Mouse (Mus musculus) cortical plate, adult 2 months (tissue): Measurements from ENCODE around the gene Zbtb14. TPM values are rescaled to one million over a fixed set of nuclear protein-coding genes. Genes with fewer than 3 reads are reported as not detected.

Experiments
- H3K27ac ChIP-seq: fragments of 200-500 bp; 2 replicates; pipeline ENCODE4 v1.5.1; 2012; ENCODE audit warnings: low read length, control low read depth, inconsistent platforms; ENCODE audit not compliant: insufficient read depth
- H3K4me1 ChIP-seq: fragments of 200-500 bp; 2 replicates; pipeline ENCODE4 v1.6.1; 2011; ENCODE audit warnings: low read length; ENCODE audit not compliant: control insufficient read depth, insufficient read depth
- H3K4me3 ChIP-seq: fragments of 200-500 bp; 2 replicates; pipeline ENCODE4 v1.5.1; 2011; ENCODE audit warnings: mild to moderate bottlenecking, low read length, control low read depth; ENCODE audit not compliant: insufficient read depth
- CTCF ChIP-seq: fragments of 200-500 bp; IDR thresholded peaks from 2 replicates; pipeline ENCODE4 v1.5.1; 2011; ENCODE audit warnings: mild to moderate bottlenecking, control low read depth, low read length; ENCODE audit not compliant: insufficient read depth; ENCODE audit errors: extremely low read depth
- POLR2A ChIP-seq: fragments of 200-500 bp; IDR thresholded peaks from 2 replicates; pipeline ENCODE4 v1.6.1; 2011; ENCODE audit warnings: mild to moderate bottlenecking, low read length, control low read depth; ENCODE audit not compliant: insufficient read depth; ENCODE audit errors: extremely low read depth
- polyA plus RNA-seq: library from polyadenylated mRNA; depleted of rRNA; stranded (reverse); fragments of >200 nt; gene quantifications from 2 replicates; pipeline ENCODE4 v1.2.3, GENCODE M21; 2012

Gene Zbtb14
- polyA plus RNA-seq, 1 experiment = 16.4 TPM

DNA sequence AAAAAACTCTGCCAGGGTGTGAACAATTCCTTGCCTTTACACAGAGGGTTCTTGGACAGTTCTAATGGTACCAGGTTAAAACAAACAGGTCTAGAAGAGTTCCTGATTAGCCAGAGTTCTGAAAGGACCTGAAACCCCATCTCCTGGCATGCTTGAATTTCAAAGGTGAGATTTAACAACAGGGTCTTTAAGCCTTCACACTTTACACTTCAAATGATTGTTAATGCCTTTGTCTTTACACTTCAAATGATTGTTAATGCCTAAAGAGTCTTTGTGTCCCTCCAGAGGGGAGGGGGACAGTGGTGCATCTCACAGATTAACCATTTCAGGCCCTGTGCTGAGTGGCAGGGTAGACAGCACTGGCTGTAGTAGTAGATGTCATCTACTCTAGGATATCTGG is 15.2 kb downstream of the Zbtb14 start:
- TF ChIP-seq POLR2A (no peak), CTCF (no peak)
- Histone ChIP-seq H3K27ac (no peak overlapping the region), H3K4me3 (no peak overlapping the region), H3K4me1 (no peaks in the 10 kb centered on the region)

DNA sequence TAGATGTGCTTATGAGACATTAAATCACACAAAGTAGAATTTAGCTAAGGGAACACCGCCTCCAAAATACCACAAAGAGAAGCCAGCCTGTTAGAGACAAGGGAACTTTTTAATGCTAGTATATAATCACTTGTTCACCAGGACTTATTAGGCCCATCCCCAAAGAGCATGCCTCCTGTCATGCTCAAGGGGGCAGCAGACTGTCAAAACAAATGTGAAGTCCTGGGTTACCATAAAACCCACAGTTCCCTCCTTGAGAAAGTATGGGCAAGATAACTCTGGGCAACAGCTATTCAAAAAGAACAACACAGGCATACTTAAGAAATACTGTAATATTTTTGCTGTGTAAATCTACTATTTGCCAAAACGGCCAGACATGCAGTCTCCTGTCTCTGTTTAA is 18.3 kb downstream of the Zbtb14 start:
- H3K4me3 ChIP-seq = no peak overlapping the region
- no peak for TF ChIP-seq CTCF
- TF ChIP-seq POLR2A = no peak

DNA sequence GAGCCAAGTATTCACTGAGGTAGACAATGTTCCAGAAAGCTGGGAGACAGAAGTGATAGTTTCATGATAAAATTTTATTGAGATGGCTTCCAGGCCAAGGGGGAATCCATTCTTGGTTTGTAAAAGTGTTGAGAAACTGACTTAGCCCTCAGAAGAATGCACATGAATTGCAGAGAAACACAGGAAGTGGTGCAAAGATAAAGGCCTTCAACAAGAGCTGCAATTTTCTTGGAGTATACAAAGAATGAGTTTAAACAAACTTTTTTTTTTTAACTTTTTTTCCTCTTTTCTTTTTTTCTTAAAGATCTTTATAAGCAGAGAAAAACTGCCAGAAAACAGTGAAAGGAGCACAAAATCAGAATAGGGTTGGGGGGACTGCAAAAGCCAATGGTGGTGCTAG is 33.3 kb downstream of the Zbtb14 start:
- H3K4me3 ChIP-seq = no peak overlapping the region; the same call in 1 of the 2 replicates
- no peak overlapping the region for H3K27ac ChIP-seq
- no peaks in the 10 kb centered on the region; the same call in 1 of the 2 replicates for H3K4me1 ChIP-seq
- TF ChIP-seq POLR2A = no peak
- no peak for TF ChIP-seq CTCF

More for the DNA sequence above, 18.3 kb downstream of the Zbtb14 start:
- no peak overlapping the region for H3K27ac ChIP-seq
- no peaks in the 10 kb centered on the region for H3K4me1 ChIP-seq

DNA sequence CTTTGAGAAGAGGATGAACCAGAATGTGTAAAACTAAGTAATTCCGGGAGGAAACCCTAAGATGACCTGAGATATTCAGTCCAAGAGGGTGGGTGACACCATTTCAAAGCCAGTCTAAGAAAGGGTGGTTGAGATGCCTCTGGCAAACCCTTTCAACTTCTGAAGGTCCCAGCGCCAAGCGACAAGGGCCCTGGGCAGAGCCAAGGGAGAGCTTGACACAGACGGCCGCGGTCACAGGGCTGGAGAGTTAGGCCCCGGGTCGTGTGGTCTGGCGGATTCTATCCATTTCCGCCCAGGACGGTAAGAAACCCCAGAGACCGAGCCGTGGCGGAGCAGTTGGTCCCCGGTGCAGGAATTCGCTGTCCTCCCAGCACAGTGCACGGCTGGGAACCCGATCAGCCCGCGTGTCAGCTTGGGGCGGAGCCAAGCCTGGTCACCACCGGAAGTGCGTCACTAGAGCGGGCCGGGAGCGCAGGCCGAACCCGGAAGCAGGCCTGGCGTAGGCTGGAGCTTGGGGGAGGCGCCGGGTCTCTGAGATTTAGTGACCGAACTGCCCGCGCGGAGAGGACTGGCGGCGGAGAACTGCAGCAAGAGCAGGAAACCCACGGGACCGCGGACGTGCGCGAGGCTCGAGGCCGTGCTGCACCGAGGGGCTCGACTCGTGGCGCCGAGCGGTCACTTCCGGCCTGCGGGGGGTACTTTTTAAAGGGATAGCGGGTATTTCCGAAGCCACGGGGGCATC is 34.2 kb downstream of the Zbtb14 start:
- H3K27ac ChIP-seq = peak overlapping the region; percentile 99
- TF ChIP-seq POLR2A (peak; percentile 82), CTCF (no peak)
- no peaks in the 10 kb centered on the region; the same call in 1 of the 2 replicates for H3K4me1 ChIP-seq
- peak overlapping the region; percentile 84 for H3K4me3 ChIP-seq

DNA sequence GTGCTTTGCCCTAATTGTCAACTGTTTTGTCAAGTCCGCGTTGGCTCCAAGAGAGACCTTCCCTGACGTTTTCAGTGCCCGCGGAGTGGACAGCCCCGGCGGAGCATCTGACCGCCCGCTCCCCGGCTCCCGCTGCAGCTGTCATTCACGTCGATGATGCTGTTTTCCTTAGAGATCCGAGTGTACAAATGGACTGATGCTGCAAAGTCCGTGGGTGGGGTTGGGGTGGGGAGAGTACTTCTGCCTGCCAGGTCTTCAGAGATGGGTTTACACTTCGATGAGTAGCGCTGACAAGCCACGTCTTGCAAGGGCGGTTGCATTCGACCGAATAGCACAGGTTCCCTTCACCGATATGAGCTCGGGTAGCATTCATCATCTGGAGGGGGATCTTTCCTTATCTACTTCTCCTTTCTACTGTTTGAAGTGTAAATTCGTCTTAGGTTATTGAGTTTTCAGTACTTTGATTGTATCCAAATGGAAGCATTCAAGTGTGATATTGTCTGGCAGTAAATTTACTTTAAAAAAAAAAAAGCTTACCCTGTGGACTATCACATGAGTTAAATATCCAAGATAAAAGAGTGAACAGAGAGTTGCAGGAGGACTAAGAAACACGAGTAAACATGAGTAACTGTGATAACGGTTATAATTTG is 35.0 kb downstream of the Zbtb14 start:
- Histone ChIP-seq H3K4me3 (peak overlapping the region; percentile 84), H3K27ac (peak overlapping the region; percentile 99), H3K4me1 (no peaks in the 10 kb centered on the region; the same call in 1 of the 2 replicates)
- TF ChIP-seq CTCF (no peak), POLR2A (no peak)

DNA sequence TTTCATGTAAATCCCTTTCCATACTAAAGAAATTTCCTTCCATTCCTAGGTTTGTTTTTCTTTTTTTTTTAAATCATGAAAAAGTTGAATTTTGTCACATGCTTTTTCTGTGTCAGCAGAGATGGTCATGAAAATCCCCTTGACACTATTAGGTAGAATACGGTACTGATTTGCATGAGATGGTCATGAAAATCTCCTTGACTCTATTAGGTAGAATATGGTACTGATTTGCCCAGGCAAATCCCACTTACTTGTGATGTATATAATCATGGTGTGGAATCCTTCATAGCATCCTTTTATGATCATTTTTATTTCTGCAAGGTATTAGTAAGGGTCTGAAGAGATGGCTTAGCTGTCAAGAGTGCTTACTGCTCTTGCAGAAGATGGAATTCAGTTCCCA is 38.7 kb downstream of the Zbtb14 start:
- no peak overlapping the region for H3K27ac ChIP-seq
- no peak overlapping the region for H3K4me3 ChIP-seq
- H3K4me1 ChIP-seq = no peaks in the 10 kb centered on the region
- no peak for TF ChIP-seq CTCF
- no peak for TF ChIP-seq POLR2A

DNA sequence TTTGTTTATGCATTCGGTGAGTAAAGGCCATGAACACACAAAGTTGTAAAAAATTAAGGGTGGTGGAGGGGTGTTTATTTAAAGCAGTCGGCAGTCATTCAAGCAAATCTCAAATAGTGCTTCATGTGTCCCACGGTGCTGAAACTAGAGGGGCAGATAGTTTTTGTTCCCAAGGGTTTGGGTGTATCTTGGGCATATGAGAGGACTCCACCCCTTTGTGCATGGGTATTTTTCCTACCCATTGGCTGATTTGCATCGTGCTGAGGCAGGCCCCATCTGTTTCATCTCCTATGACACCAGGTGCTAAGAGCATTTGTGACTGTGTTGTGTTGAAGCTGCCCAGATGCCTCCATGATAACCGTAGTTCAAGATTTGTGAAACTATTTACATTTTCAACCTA is 55.0 kb downstream of the Zbtb14 start:
- Histone ChIP-seq H3K4me1 (no peaks in the 10 kb centered on the region), H3K4me3 (no peak overlapping the region; the same call in 1 of the 2 replicates)

DNA sequence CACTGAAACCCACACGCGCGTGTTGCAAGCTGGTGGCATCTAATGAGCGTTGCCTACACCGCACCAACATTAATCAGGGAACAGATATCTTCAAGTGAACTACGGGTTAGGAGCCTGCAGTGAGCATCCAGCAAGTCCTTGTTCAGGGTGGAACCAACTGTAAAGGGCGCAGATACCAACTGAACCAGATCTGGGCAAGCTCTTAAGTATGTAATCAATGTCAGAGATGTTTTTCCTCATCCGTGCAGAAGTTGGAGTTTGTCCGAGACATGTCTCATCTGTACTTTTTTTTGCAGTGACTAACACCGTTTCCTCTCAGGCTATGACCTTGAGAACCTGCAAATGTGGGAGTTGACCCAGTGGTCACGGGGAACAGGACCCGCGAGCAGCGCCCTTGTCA is 55.6 kb downstream of the Zbtb14 start:
- TF ChIP-seq POLR2A = no peak
- TF ChIP-seq CTCF = no peak
- no peak overlapping the region for H3K27ac ChIP-seq
- peak overlapping the region; percentile 28 for H3K4me3 ChIP-seq
- no peaks in the 10 kb centered on the region for H3K4me1 ChIP-seq

More for the DNA sequence above, 55.0 kb downstream of the Zbtb14 start:
- TF ChIP-seq POLR2A = no peak
- TF ChIP-seq CTCF = no peak
- no peak overlapping the region for H3K27ac ChIP-seq

DNA sequence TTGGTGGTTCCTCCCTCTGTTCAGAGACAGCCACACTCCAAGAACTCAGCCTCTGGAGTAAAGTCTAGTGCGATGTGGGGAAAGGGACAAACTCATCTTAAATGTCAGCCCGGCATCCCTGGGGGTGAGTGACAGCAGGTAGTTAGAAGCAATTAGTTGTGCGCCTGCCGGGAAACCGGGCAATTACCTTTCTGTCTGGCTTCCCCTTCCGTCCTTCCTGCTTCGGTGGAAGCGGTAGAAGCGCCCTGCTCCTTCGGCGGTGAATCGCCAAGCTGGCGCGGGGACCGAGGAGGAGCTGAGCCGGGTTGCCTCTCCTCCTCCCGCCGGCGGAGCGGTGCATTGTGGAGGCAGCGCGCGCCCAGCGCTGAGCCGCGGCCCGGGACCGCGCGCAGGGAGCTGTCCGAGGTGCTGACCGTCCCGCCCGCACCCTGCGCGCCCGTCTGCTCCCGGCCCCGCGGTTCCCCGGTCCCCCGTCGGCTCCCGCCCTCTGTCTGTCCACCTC is 56.2 kb downstream of the Zbtb14 start, which contains the start of gene Akain1:
TSS of gene Akain1 (plus strand) at position 337 of the 502 bp plus-strand sequence.
- H3K27ac ChIP-seq = 0 out of 2 replicates have a peak within 1 kb of the TSS, but pooled peaks have one; percentile 20
- peak within 1 kb of the TSS; percentile 28 for H3K4me3 ChIP-seq
- TF ChIP-seq CTCF (no peak), POLR2A (no peak)
- H3K4me1 ChIP-seq = no peaks in the 10 kb centered on the region
